Mouse (Mus musculus): Measurements from ENCODE around the gene Gm10283. TPM values are rescaled to one million over a fixed set of nuclear protein-coding genes. Genes with fewer than 3 reads are reported as not detected.

The Gm10283 gene
- polyA plus RNA-seq, 2 experiments: not detected

DNA sequence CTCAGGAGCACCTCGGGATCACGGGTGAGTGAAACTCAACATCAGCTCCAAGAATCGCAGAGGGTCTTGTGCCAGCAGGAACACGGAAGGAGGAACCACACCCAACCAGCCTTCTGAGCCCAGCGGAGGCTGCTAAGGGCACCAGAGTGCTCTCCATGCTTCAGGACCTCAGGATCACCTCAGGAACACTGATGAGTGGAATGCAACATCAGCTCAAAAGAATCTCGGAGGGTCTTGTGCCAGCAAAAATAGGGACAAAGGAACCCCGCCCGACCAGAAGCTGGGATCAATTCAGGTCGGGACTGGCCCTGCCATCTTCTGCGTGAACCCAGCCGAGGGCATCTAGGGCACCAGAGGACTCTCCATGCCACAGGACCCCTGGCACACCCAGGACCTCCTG is 8.4 kb downstream of the Gm10283 start:
- no peaks in the 10 kb centered on the region for H3K36me3 ChIP-seq (ENCODE audit: control insufficient read depth, insufficient read depth, low read length)
- H3K27me3 ChIP-seq (ENCODE audit: control insufficient read depth, insufficient read depth, low read length): no peaks in the 10 kb centered on the region
- no peaks in the 10 kb centered on the region for H3K4me1 ChIP-seq (ENCODE audit: control insufficient read depth, insufficient read depth, low read length)
- TF ChIP-seq POLR2A (IDR thresholded peaks at IDR 0.05; ENCODE audit: borderline replicate concordance, extremely low read depth, insufficient read depth, insufficient read length): no peak
- DNase-seq (ENCODE audit: low spot score): no peak
- H3K4me3 ChIP-seq (replicated peaks; ENCODE audit: low read length): no peak overlapping the region
- no peak overlapping the region for H3K4me2 ChIP-seq (replicated peaks; ENCODE audit: low read depth, low read length, severe bottlenecking)
- 94% methylated on average over 11 of the region's 11 CpGs for WGBS
- H3K9ac ChIP-seq (ENCODE audit: low read depth, low read length, severe bottlenecking): no peak overlapping the region
- H3K9me3 ChIP-seq (ENCODE audit: control insufficient read depth, low read length): no peaks in the 10 kb centered on the region
- H3K27ac ChIP-seq (replicated peaks; ENCODE audit: low read depth, low read length): no peak overlapping the region
- no peak for ATAC-seq (ENCODE audit: low FRiP score, low read depth)

- Histone ChIP-seq H3K4me3 (replicated peaks; ENCODE audit: low read length) (no peak overlapping the region), H3K9me3 (ENCODE audit: control insufficient read depth, low read length) (no peaks in the 10 kb centered on the region), H3K36me3 (ENCODE audit: control insufficient read depth, insufficient read depth, low read length) (no peaks in the 10 kb centered on the region), H3K27ac (replicated peaks; ENCODE audit: low read depth, low read length) (no peak overlapping the region), H3K27me3 (ENCODE audit: control insufficient read depth, insufficient read depth, low read length) (no peaks in the 10 kb centered on the region), H3K4me1 (ENCODE audit: control insufficient read depth, insufficient read depth, low read length) (no peaks in the 10 kb centered on the region), H3K4me2 (replicated peaks; ENCODE audit: low read depth, low read length, severe bottlenecking) (no peak overlapping the region), H3K9ac (ENCODE audit: low read depth, low read length, severe bottlenecking) (no peak overlapping the region)
- no peak for DNase-seq (ENCODE audit: low spot score)
- no peak for TF ChIP-seq POLR2A (IDR thresholded peaks at IDR 0.05; ENCODE audit: borderline replicate concordance, extremely low read depth, insufficient read depth, insufficient read length)
- ATAC-seq (ENCODE audit: low FRiP score, low read depth): no peak
- WGBS: 46% methylated on average over 3 of the region's 3 CpGs
Observed at GRCm38 (mm10) chr8:60492471-60492870, 10.5 kb downstream of the Gm10283 start.

GRCm38 (mm10) chr8:60491871-60492270 is 11.1 kb downstream of the Gm10283 start:
- DNase-seq (ENCODE audit: low spot score) (no peak), ATAC-seq (ENCODE audit: low FRiP score, low read depth) (no peak)
- H3K4me1 ChIP-seq (ENCODE audit: control insufficient read depth, insufficient read depth, low read length): no peaks in the 10 kb centered on the region
- H3K4me2 ChIP-seq (replicated peaks; ENCODE audit: low read depth, low read length, severe bottlenecking): no peak overlapping the region
- no peak overlapping the region for H3K4me3 ChIP-seq (replicated peaks; ENCODE audit: low read length)
- WGBS: 95% methylated on average over 2 of the region's 2 CpGs
- H3K36me3 ChIP-seq (ENCODE audit: control insufficient read depth, insufficient read depth, low read length): no peaks in the 10 kb centered on the region
- no peaks in the 10 kb centered on the region for H3K27me3 ChIP-seq (ENCODE audit: control insufficient read depth, insufficient read depth, low read length)
- no peaks in the 10 kb centered on the region for H3K9me3 ChIP-seq (ENCODE audit: control insufficient read depth, low read length)
- no peak overlapping the region for H3K27ac ChIP-seq (replicated peaks; ENCODE audit: low read depth, low read length)
- H3K9ac ChIP-seq (ENCODE audit: low read depth, low read length, severe bottlenecking): no peak overlapping the region
- TF ChIP-seq POLR2A (IDR thresholded peaks at IDR 0.05; ENCODE audit: borderline replicate concordance, extremely low read depth, insufficient read depth, insufficient read length): no peak

DNA sequence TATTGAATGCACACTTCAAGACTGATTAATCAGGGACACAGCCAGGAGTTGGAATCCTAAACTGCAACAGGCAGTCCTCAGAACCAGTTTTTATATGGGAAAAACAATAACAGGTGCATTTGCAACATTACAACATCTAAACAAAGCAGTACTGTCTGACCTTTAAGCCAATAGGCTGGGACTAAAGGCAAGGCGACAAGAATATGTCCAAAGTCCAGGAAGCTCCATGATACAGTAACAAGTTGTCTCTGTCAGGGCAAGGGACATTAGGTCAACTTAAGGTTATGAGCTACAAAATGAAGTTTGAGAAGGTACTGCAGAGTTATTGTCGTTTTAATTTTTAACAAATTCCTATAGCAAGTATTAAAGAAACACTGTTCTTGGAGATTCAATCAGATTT is 12.9 kb downstream of the Gm10283 start:
- 76% methylated on average over 2 of the region's 2 CpGs for WGBS

DNA sequence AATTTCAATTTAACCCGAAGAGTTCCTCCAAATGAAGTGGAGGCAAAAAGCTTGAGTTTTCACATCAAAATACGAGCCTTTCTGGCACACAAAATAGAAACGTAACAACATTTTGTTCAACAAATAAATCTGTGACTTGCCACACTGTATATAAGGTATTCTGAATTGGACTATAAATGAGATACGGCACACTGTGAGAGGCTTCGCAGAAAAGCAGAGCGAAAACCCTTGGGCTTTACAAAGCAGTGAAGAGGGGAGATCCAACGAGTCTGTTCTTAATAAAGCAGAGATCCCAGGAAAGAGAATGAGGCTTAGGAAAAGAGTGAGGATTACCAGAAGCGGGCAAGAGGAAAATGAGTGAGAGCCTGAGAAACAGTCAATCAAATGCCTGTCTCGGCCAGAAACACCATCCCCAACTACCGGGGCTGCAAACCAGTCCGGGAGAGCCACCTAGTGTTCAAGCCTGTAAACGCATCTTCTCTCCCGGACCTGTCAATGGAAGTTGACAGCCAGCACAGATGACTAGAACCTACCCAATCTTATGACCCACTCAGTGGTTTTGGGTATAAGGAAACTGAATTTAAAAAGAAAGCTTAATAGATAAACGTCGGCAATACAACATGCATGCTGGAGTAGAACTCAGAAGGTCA is 36.2 kb downstream of the Gm10283 start:
- no peaks in the 10 kb centered on the region for H3K27me3 ChIP-seq (ENCODE audit: control insufficient read depth, insufficient read depth, low read length)
- DNase-seq (ENCODE audit: low spot score) (peak; percentile 78), ATAC-seq (ENCODE audit: low FRiP score, low read depth) (no peak)
- H3K4me3 ChIP-seq (replicated peaks; ENCODE audit: low read length): no peak overlapping the region
- H3K9me3 ChIP-seq (ENCODE audit: control insufficient read depth, low read length): no peaks in the 10 kb centered on the region
- H3K27ac ChIP-seq (replicated peaks; ENCODE audit: low read depth, low read length): no peak overlapping the region
- H3K4me1 ChIP-seq (ENCODE audit: control insufficient read depth, insufficient read depth, low read length): no peaks in the 10 kb centered on the region
- no peak for TF ChIP-seq POLR2A (IDR thresholded peaks at IDR 0.05; ENCODE audit: borderline replicate concordance, extremely low read depth, insufficient read depth, insufficient read length)
- H3K9ac ChIP-seq (ENCODE audit: low read depth, low read length, severe bottlenecking): no peak overlapping the region
- H3K4me2 ChIP-seq (replicated peaks; ENCODE audit: low read depth, low read length, severe bottlenecking): peak overlapping the region; percentile 30; the same call in 1 of the 2 replicates
- 32% methylated on average over 15 of the region's 15 CpGs for WGBS
- no peaks in the 10 kb centered on the region for H3K36me3 ChIP-seq (ENCODE audit: control insufficient read depth, insufficient read depth, low read length)

More for the DNA sequence above, 12.9 kb downstream of the Gm10283 start:
- Histone ChIP-seq H3K36me3 (ENCODE audit: control insufficient read depth, insufficient read depth, low read length) (no peaks in the 10 kb centered on the region), H3K9me3 (ENCODE audit: control insufficient read depth, low read length) (no peaks in the 10 kb centered on the region), H3K4me1 (ENCODE audit: control insufficient read depth, insufficient read depth, low read length) (no peaks in the 10 kb centered on the region), H3K27ac (replicated peaks; ENCODE audit: low read depth, low read length) (no peak overlapping the region), H3K4me2 (replicated peaks; ENCODE audit: low read depth, low read length, severe bottlenecking) (no peak overlapping the region), H3K27me3 (ENCODE audit: control insufficient read depth, insufficient read depth, low read length) (no peaks in the 10 kb centered on the region), H3K4me3 (replicated peaks; ENCODE audit: low read length) (no peak overlapping the region), H3K9ac (ENCODE audit: low read depth, low read length, severe bottlenecking) (no peak overlapping the region)
- no peak for TF ChIP-seq POLR2A (IDR thresholded peaks at IDR 0.05; ENCODE audit: borderline replicate concordance, extremely low read depth, insufficient read depth, insufficient read length)
- ATAC-seq (ENCODE audit: low FRiP score, low read depth): no peak
- no peak for DNase-seq (ENCODE audit: low spot score)

Measured in limb, embryonic 14.5 days (tissue).